Mouse (Mus musculus) kidney, postnatal 25 days (tissue): ENCODE measurements at regions not wholly inside any gene's neighbourhood (a gene's known extent, or its start where the extent isn't known, plus 50 kb on each side); places are given as distances from the start of the nearest gene placed in this dataset.
A peak's percentile ranks its signal among the peaks of the same experiment; 100 is the strongest.

ENCODE experiments used
- DNase-seq, 2 experiments: peaks; one replicate each; pipeline ENCODE4 v3.0.0; 2021; ENCODE audit warnings: mixed read lengths in 2 of 2

DNA sequence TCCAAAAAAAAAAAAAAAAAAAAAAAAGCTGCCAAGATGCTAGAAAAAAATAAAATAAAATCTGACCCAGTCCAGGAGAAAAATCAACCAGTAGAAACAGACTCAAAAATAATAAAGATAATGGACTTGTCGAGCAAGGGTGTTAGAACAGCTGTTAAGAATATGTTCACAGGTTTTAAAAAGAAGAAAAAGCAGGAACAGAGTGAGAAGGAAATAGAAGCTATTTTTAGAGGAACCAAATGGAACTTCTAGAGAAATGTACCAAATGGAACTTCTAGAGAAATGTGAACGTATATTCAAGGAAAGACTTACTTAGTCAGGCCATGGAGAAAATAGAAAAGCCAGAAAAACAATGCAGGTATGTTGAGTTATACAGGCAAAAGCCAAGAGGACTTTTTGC, 662.4 kb upstream of the Jmjd1c start:
- no peak for DNase-seq

DNA sequence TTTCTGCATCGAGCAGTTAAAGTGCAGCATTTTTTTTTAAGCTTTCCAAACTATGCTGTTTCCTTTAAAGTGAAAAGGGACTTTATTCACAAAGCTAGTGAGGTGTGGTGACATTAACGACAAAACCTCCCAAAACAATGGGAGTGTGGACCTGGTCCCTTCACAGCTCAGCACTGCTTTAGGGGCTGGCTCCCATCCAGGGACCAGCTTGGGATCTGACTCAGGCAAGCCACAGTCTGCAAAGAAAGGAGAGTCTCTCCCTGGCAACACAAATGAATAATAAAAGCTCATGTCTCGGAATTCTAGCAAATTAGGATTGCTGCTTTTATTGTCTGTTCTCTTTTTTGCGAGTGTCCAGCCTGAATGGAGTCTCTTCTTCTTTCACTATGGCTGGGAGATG, 625.2 kb upstream of the Jmjd1c start:
- DNase-seq = no peak

DNA sequence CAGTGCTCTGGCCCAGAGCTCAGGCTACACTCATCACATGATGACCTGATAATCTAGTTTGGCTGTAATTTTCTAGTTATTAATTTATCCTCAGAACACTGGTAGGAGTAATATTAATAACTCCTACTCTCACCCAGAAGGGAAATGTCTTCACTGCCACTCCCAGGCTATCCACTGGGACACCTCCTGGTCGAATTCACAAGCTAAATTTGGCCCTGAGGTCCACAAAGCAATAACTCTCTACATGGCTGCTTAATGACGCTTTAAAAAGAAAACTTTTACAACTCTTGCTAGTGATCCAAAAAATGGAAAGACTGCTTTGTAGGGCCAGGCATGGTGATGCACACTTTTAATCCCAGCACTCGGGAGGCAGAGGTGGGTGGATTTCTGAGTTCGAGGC, 623.9 kb upstream of the Jmjd1c start:
- DNase-seq = no peak

DNA sequence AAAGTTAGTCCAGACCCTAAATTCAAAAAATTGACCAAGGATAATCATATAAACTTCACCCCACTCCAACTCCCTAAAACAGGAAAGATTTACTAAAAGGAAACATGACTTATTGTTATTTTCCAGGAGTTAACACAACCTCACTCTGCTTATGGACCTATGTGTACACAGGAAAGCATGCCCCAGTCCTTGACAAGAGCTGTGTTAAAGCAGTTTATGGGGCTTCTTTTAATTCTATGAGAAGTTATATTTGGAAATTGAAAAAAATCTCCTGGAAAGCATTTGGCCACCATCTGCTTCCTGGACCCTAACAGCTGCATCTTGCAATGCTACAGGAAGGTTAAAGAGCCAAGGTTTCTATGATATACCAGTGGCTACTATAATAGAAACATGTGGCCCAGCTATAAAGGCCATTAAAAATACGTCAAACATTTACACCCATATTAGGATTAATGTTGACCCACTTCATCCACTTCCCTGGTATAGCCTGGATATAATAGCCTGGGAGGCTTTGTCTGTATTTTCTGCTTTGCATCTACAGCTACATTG, 620.7 kb upstream of the Jmjd1c start:
- DNase-seq = no peak

DNA sequence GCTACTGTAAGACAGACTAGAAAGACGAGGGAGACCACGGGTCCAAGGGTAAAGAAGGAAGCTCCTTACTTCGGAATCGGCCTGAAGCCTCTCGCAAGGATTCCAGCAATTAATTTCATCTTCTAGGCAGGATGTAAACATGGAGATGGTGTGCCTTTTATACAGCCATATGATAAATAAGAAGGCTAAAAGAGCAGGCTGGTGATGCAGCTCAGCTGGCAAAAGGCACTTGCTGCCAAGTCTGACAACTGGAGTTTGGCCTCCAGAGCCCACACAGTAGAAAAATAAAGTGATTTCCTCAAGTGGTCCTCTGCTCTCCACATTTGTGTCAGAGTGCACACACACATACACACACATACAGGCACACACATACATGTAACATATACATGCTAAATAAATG, 605.1 kb upstream of the Jmjd1c start:
- no peak for DNase-seq

DNA sequence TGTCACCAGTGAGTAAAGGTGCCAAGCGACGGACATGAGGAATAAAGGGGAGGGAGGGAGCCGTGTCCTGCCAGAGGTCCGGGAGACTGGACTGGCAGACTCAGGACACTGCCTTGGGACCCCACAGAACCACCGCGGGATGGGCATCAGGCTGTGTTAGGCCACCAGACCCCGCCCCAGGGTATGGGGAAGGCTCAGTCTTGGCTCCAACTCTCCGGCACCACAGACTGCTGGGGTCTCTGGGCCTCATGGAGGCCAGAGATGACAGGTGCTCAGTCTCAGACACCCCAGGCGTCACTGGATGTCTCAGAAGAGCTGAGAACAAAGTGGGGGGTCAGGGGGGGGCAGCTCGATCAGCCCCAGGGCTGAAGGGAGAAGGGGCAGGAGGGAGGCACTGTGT, 604.1 kb upstream of the Jmjd1c start:
- no peak for DNase-seq

DNA sequence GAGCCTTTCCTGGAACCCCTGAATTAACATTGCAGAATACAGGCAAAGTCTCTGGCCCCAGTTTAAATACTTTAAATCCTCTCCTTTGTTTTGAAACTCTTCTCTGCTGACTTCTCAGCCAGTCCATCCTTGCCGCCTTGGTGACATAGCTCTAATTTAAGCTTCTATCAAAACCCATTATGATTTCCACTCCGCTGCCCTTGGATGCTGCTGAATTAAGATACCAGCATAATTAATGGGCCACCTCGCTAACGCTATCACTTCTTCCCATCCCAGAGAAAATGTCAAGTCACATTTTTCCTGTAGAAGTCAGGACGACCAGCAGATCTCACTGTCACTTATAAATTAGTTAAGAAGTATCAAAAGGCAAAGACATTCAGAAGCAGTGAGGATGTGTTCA, 556.1 kb upstream of the Jmjd1c start:
- no peak for DNase-seq

DNA sequence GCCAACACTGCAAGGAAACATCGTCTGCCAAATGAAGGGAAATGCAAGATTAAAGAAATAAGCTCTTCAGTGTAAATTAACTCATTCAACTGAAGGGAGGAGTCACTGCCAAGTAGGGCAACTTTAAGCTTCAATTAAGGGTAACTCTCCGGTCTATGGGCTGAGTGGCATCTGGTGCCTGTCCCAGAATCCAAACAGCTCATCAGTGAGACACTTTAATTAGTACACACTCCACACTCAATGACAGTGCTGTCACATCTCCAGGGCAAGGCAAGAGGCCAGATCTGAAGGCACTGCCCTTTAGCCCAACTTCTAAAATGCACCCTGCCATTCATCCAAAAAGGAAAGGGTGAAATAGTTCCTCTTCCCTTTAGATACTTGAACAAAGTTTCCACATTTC, 549.3 kb upstream of the Jmjd1c start:
- DNase-seq = no peak

DNA sequence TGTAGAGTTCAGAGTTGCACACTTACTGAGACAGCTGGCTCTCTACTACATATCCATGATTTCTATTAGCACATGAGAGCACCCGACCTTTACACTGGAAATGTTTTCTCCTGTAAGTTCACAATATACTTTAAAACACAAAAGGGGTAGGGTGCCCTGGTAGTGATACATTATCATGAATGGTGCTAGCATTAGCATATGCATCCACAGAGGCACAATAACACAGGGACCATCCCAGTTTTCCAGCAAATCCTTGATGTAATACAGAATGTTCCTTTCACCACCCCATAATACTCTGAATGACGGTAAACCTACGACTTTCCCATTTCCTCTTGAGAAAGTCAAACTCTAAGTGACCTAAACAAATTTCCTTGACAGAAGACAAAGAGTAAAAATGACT, 548.3 kb upstream of the Jmjd1c start:
- no peak for DNase-seq

DNA sequence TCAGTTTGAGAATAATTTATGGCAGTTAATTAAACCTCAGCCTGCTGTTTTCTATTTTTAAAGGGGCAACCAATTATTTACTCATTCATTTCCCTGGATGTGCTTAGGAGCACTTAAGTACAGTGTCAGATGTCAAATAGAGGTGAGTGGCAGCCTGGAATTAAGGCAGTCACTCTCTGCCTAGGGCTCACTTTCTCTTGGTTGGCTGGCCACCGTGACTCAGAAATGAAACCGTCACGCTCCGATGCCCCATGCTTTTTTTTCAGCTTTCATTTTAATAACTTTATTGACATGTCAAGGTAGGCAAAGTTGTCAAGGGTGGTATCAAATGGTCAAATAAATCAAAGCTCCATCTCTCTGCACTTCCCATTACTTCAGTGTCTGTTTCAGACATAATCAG, 547.9 kb upstream of the Jmjd1c start:
- peak in 1 of 2 experiments; percentile 2 for DNase-seq

DNA sequence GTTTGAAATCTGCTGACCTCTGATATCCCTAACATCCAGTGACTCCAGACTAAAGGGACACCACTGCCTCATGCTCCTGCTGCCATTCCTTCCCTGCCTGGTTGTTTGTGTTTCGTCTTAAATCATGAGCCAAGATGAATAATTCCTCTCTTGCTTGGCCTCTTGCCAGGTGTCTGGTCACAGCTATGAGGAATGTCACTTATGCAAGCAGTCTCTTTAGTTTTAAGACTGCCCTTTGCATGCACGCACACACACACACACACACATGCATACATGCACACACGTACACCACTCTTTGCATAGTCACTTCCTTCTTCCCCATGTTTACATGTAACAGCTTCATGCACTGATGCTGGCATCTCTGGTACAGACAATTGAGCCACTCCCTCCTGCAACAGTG, 543.0 kb upstream of the Jmjd1c start:
- peak in 1 of 2 experiments; percentile 2 for DNase-seq

DNA sequence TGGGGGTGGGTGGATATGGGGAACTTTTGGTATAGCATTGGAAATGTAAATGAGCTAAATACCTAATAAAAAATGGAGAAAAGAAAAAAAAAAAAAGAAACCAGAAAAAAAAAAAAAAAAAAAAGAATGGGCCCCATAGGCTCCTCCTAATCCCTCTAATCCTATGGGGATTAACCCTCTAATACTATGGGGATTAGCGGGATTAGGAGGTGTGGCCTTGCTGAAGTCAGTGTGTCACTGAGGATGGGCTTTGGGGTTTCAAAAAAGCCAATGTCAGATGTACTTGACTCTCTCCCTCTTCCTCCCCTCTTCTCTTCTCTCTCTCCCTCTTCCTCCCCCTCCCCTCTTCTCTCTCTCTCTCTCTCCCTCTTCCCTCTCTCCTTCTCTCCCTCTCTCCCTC, 541.7 kb upstream of the Jmjd1c start:
- DNase-seq = no peak

DNA sequence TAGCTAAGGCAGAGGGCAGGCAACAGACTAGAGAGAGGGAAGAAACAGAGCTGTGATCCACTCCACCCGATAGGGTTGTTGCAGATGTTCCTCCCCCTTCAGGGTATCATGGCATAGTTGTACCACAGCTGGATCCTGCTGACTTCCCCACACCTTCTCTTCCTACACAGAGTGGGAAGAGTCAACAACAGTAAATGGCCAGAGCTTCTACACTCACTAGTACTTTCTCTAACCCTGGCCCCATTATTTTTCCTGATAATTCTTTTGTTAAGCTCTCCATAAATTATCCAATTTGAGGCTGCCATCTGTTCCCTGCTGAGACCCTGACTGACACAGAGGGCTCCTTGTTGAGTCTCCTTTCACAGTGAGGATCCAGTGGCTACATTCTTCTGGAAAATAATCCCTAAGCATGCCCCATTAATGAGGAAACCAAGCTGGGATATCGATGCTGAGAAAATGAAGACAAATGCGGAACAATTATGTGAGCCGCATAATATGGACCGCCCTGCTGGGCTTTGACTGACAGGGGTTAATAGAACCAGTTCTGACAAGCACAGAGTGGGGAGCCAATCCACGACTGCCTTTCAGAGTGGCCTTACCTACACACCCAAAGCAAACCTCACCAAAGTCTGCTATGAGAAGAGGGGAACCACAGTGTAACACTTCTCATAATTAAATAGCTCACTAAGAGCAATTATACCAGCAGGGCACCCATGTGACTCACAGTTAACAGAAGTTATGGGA, 537.7 kb upstream of the Jmjd1c start:
- no peak for DNase-seq

DNA sequence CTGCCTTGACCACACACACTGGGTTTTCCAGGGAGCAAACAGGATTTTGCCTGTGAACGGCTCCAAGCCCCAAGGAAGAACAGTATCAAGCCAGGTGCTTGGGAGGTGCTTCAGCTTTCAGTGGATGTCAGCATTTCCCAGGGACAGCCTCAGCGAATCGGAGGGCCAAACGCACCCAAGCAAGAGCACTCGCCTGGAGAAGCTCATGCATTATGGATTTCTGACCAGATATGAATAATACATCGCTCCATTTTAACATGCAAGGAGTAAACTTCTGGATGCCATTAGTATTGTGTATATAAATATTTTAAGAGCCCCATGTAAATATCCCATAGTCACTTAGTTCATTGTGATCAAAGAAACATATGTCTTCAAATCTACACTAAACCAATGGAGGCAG, 530.6 kb upstream of the Jmjd1c start:
- no peak for DNase-seq

DNA sequence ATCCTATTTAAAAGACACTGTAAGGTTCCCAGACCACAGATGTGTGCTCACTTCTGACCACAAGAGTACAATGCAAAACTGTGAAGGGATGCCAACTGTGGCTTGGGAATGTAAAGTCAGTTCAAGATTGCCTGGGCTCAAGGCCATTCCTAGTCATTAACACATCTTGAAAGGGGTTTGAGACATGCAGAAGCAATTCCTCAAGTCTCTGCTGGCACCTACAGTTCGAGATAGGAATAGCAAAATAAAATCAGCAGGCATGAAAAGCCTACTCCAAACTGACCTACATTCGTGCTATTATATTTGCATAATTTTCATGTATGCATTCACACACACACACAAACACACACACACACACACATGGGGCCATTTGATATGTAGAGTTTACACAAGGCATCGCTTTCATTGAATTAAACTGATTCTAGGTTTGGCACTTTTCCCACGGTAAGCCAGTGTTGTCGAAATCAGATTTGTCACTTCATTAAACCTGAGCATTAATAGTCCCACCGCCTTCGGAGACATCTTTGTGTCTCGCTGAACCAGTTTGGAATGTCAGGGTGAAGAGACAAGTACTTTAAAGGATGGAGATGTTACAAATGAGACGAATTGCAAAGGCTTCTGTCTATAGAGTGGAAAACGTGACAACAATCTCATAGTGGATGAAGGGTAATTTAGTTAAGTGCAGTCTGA, 520.9 kb upstream of the Jmjd1c start:
- DNase-seq = no peak

DNA sequence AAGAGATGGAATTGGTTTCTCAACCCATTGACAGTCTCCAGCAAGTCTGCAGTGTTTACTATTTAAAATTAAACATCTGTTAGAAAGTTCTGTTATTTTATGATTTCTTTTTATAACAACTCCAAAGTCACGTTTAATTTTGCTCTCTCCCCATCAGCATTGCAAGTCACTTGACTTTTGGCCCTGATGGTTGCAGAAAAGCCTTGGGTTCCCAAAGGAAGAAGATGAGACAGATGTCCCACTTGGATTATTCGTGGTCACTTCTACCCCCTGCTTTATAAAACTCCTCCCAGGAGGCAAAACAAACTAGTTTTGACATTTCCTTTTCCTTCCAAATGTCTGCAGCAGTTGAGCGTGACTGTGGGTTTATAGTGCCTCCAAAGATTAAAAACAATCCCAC, 502.9 kb upstream of the Jmjd1c start:
- DNase-seq = no peak

DNA sequence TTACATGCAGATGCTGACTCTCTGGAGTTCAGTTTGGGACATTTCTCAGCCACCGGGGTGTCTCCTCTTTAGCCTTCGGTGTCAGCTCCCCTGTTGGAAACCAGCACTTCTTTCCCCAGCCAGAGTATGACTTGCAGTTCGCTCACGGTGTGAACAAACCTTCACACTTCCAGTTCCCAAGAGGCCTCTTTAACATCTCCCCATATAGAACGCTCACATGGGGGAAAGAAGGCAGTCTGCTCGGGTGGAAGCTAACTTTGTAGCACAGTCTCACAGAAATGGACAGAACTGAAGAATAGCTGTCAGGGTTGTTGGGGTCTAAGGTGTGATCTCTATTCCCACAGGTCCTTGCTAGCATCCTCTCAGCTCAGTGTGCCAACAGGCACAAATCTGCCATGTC, 502.4 kb upstream of the Jmjd1c start:
- no peak for DNase-seq

DNA sequence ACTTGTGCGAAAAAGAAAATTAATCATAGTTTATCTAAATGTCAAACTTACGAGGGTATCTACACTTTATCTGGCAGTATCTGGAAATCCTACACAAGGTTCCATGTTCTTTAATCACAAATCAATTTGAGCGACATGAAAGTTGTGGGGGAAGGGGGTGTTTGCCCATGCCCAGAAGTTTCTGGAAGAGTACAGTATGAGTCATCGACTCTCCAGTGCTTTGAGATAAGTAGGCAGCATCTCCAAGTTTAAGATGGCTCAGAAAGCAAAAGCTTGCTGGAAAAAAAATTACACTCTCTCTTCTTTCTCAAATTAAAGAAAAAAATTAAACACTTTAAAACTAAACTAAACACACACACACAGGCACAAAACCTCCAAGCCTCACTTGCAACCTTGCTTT, 498.0 kb upstream of the Jmjd1c start:
- DNase-seq = no peak

DNA sequence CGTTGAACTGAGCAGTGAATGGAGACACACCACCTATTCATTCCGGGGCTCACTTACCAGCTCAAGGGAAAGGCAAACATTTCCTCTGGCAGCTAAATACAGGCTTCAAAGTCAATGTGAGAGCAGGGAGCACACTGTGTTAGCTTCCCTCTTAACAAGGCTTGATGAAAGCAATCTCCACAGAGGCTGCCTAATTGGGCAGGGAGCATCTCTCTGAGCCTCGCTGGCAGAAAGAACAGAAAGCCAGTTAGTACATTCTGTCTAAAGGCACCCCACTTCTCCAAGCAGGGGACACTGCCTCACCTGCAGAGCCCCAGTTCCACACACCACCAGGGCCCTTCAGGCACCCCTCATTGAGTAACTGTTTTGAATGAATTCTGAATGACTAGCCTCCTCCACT, 488.8 kb upstream of the Jmjd1c start:
- DNase-seq = no peak

DNA sequence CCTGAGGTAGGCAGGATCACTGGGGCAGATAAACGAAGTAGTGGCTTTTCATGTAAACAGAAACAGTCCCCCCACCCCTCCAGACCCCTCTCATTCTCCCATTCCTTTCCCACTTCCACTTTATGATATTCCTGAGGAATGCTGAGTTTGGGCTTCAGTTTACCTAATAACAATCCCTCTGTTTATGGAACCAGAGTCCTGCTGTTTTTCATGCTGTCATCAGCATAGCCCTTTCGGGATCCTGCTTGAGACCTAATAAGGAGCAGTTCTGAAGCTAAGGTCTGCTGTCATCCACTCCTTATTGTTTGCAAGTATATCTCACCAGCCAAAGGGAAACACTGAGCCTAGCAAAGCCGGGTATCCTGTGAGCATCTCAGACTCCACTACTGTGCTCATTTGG, 479.6 kb upstream of the Jmjd1c start:
- no peak for DNase-seq

DNA sequence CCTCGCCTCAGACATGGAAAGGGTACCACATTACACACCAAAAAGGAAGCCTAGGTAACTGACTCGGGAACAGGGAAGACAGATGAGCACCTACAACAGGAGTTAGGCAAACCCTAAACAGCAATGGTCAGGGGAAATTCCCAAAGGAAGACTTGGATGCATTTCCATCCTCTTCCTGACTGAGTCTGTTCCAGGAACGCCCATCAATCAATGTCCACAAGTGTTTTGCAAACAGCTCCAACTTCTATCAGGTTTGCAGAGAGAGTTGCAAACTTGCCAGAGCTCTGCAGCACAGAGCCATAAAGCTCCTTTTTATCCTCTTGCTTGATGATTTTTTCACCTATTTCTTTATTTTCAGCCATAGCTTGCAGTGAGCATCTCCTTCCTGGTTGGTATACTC, 464.9 kb upstream of the Jmjd1c start:
- DNase-seq = peak in 1 of 2 experiments; percentile 22

DNA sequence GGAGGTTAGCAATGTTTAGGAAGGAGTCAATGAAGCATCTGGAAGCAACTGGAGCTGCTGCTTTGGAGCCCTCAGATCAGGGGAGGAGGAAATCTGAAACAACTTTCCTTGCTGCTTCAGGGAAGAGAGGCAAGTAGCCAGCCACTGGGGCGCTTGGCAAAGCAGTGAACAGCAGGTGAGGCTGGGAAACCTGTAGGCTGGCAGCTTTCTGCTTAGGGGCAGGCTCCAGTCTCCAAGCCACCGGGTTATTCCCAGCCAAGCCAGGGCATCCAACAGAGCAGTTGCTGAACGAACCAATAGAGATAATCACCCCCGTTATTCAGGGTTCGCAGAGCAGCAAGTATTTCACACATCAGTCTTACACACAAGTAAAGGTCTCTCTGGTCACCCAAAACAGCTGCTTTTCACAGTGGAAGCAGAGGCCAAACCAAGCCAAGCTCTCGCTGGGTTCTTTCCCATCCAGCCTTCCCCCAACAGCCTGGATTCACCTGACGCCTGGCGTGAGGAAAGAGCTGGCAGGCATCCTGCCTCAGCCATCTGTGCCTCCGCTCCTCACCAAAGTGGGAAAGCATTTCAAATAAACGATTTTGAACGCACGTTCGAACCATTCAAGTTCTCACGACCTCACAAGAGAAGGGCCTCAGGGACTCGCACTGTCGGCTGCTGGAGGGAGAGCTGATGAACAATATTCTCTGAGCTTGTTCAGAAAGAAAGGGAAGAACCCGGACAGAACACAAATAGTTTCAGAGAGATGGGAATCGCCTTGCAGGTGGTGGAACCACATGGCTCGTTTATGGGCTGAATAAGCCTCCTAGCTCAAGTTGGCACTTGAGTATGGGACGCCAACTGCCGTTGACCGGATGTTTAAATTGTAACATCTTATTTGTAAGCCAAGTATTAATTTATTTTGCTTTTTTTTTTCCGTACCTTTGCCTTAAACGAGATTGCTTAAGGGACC, 454.8 kb upstream of the Jmjd1c start:
- DNase-seq = no peak

DNA sequence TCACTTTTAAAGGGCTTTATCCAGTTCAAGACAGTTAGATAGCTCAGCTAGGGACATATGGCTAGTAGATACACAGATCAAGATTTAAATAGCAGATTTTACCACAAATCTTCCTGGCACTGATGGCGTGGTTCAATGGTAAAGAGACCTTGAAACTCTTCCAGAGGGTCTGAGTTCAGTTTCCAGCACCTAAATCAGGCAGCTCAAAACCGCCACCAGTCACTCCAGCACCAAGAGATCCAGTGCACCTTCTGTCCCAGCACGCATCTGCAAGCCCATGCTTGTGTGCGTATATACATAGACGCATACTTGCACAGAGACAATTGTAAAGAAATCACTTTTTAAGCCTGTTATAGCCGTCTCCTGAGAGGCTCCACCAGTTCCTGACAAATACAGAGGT, 454.0 kb upstream of the Jmjd1c start:
- no peak for DNase-seq
